Mouse (Mus musculus) limb, embryonic 13.5 days (tissue): Measurements from ENCODE around the gene Mrpl38. TPM values are rescaled to one million over a fixed set of nuclear protein-coding genes. Genes with fewer than 3 reads are reported as not detected.
A peak's percentile ranks its signal among the peaks of the same experiment; 100 is the strongest.

Experiments
- ATAC-seq: fragments of 200-750 bp; cut with Nextera tagmentation; 2 replicates; pipeline ENCODE4 v1.8.0; 2017; ENCODE audit warnings: low read depth, moderate number of reproducible peaks, moderate TSS enrichment; ENCODE audit not compliant: low FRiP score
- H3K27ac ChIP-seq: fragments of 300-500 bp; sonication (generic); 2 replicates; pipeline ENCODE4 v1.5.1; 2015; ENCODE audit warnings: inconsistent platforms, mild to moderate bottlenecking, moderate library complexity
- H3K27me3 ChIP-seq: fragments of 300-500 bp; sonication (generic); 2 replicates; pipeline ENCODE4 v1.6.1; 2015; ENCODE audit warnings: mild to moderate bottlenecking, inconsistent platforms
- H3K36me3 ChIP-seq: fragments of 300-500 bp; sonication (generic); 2 replicates; pipeline ENCODE4 v1.6.1; 2015; ENCODE audit warnings: inconsistent platforms, mild to moderate bottlenecking, moderate library complexity
- H3K4me1 ChIP-seq: fragments of 300-500 bp; sonication (generic); 2 replicates; pipeline ENCODE4 v1.6.1; 2015; ENCODE audit warnings: inconsistent platforms
- H3K4me2 ChIP-seq: fragments of 300-500 bp; sonication (generic); replicated peaks from 2 replicates; pipeline ENCODE4 v1.6.1; 2015; ENCODE audit warnings: inconsistent platforms, mild to moderate bottlenecking, moderate library complexity
- H3K4me3 ChIP-seq: fragments of 300-500 bp; sonication (generic); 2 replicates; pipeline ENCODE4 v1.5.1; 2015; ENCODE audit warnings: moderate library complexity, mild to moderate bottlenecking, inconsistent platforms
- H3K9ac ChIP-seq: fragments of 300-500 bp; sonication (generic); 2 replicates; pipeline ENCODE4 v1.6.1; 2015; ENCODE audit warnings: mild to moderate bottlenecking, inconsistent platforms
- H3K9me3 ChIP-seq: fragments of 300-500 bp; sonication (generic); 2 replicates; pipeline ENCODE4 v1.6.1; 2016; ENCODE audit warnings: inconsistent platforms
- WGBS: fragments of 180-500 bp; shearing (Covaris S2); methylation state at CpG from one replicate; pipeline ENCODE4 v1.1.7; 2015; 5-methylcytosine and 5-hydroxymethylcytosine counted together
- polyA plus RNA-seq: library from polyadenylated mRNA; unstranded; fragments of >200 nt; fragmentation: Nextera tagmentation; extraction: Ambion mirVana; gene quantifications from 2 replicates; pipeline ENCODE4 v1.2.1, GENCODE M21; 2015

The Mrpl38 gene
- polyA plus RNA-seq, 1 experiment from 2014 or later = 86.0 TPM

GRCm38 (mm10) chr11:116167232-116167631 is 28.6 kb upstream of the Mrpl38 start:
- H3K27ac ChIP-seq = peak overlapping the region; percentile 77
- H3K4me2 ChIP-seq = peak overlapping the region; percentile 84
- 9% methylated on average over 6 of the region's 6 CpGs for WGBS
- peaks cover 18% of the 10 kb centered on the region for H3K4me1 ChIP-seq
- peak overlapping the region; percentile 85 for H3K9ac ChIP-seq
- no peaks in the 10 kb centered on the region for H3K9me3 ChIP-seq
- no peaks in the 10 kb centered on the region for H3K27me3 ChIP-seq
- peaks cover 37% of the 10 kb centered on the region for H3K36me3 ChIP-seq
- ATAC-seq = no peak
- H3K4me3 ChIP-seq = peak overlapping the region; percentile 59

GRCm38 (mm10) chr11:116163002-116163401 is 24.3 kb upstream of the Mrpl38 start:
- H3K27me3 ChIP-seq = no peaks in the 10 kb centered on the region
- H3K9ac ChIP-seq = no peak overlapping the region
- no peaks in the 10 kb centered on the region for H3K9me3 ChIP-seq
- H3K36me3 ChIP-seq = peaks cover 67% of the 10 kb centered on the region
- H3K4me1 ChIP-seq = peaks cover 13% of the 10 kb centered on the region
- no peak for ATAC-seq
- no peak overlapping the region for H3K4me3 ChIP-seq
- no peak overlapping the region for H3K27ac ChIP-seq
- H3K4me2 ChIP-seq = no peak overlapping the region
- WGBS = 44% methylated on average over 9 of the region's 9 CpGs

DNA sequence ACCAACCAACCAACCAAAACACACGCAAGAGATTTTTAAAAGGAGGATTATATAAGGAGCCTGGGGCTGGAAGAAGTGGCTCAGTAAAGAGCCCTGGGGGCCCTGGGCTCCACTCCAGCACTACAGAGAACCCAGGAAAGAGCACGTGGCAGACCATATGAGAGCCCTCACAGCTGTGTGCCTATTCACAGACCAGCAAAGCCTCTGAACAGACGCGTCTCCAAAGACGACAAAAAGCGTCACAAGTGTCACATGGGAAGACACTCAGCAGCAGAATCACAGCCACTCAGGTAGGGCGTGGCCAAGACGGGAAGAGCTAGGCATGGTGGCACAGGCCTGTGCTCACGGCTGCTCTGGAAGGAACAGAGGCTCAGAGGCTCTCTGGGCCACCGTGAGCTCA is 23.5 kb upstream of the Mrpl38 start:
- WGBS = 75% methylated on average over 10 of the region's 10 CpGs
- Histone ChIP-seq H3K36me3 (peaks cover 76% of the 10 kb centered on the region), H3K27ac (no peak overlapping the region; the same call in 1 of the 2 replicates), H3K9me3 (no peaks in the 10 kb centered on the region), H3K4me2 (no peak overlapping the region), H3K4me1 (peaks cover 10% of the 10 kb centered on the region), H3K4me3 (no peak overlapping the region), H3K9ac (no peak overlapping the region), H3K27me3 (no peaks in the 10 kb centered on the region)
- ATAC-seq = no peak

DNA sequence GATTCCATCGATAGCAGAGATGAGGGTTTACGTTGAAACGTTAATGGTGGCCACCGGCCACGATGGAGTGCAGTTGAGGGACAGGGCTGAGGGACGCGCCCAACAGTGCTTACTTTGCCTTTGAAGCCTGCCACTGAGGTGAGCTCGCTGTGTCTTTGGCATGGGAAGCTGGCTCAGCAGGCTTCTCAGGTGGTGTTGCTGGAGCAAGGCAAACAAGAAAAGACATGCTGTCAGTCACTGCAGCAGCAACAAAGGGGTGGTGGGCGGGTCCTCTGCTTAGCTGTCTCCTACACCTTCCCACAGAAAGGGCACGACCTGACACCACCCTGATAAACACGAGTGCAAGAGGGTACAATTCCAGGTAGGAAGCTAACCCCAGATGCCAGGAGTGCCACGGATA is 22.6 kb upstream of the Mrpl38 start:
- peaks cover 84% of the 10 kb centered on the region for H3K36me3 ChIP-seq
- no peak overlapping the region for H3K4me3 ChIP-seq
- H3K4me1 ChIP-seq = peaks cover 2% of the 10 kb centered on the region
- no peaks in the 10 kb centered on the region for H3K27me3 ChIP-seq
- WGBS = 65% methylated on average over 12 of the region's 12 CpGs
- no peak for ATAC-seq
- H3K9ac ChIP-seq = peak overlapping the region; percentile 35; the same call in 1 of the 2 replicates
- H3K9me3 ChIP-seq = no peaks in the 10 kb centered on the region
- no peak overlapping the region for H3K4me2 ChIP-seq
- H3K27ac ChIP-seq = no peak overlapping the region

- no peak overlapping the region for H3K4me3 ChIP-seq
- no peak overlapping the region for H3K9ac ChIP-seq
- no peaks in the 10 kb centered on the region for H3K27me3 ChIP-seq
- no peak overlapping the region for H3K4me2 ChIP-seq
- H3K9me3 ChIP-seq = no peaks in the 10 kb centered on the region
- no peaks in the 10 kb centered on the region for H3K4me1 ChIP-seq
- WGBS = 100% methylated on average over 2 of the region's 2 CpGs
- H3K36me3 ChIP-seq = peaks cover 100% of the 10 kb centered on the region
- H3K27ac ChIP-seq = no peak overlapping the region
- no peak for ATAC-seq
Observed at GRCm38 (mm10) chr11:116150960-116151359, 12.3 kb upstream of the Mrpl38 start.

DNA sequence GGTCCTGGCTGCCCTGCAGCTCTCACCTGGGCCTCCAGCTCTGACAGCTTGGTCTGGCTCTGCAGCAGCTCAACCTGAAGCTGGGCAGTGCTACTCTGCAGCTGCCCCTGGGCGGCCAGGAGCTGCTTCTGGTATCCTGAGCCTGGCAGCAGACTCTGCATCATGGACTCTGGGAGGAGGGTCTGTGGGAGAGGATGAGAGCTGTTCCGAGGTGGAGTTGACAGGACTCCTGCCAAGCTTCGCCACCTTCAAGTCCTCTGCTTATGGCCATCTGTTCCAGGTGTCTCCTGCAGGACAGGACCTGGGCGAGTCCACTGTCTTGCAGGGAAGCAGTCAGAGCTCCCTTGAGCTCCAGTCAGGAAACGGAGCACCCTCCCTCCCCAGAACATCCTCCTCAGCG is 10.7 kb upstream of the Mrpl38 start:
- WGBS = 77% methylated on average over 6 of the region's 6 CpGs
- ATAC-seq = no peak
- Histone ChIP-seq H3K27me3 (no peaks in the 10 kb centered on the region), H3K27ac (no peak overlapping the region), H3K4me1 (no peaks in the 10 kb centered on the region), H3K4me3 (no peak overlapping the region), H3K9me3 (no peaks in the 10 kb centered on the region), H3K4me2 (no peak overlapping the region), H3K9ac (no peak overlapping the region), H3K36me3 (peaks cover 100% of the 10 kb centered on the region)

- Histone ChIP-seq H3K36me3 (peaks cover 100% of the 10 kb centered on the region), H3K4me1 (no peaks in the 10 kb centered on the region), H3K27me3 (no peaks in the 10 kb centered on the region), H3K9me3 (no peaks in the 10 kb centered on the region), H3K9ac (no peak overlapping the region), H3K4me2 (no peak overlapping the region), H3K27ac (no peak overlapping the region), H3K4me3 (no peak overlapping the region)
- ATAC-seq = no peak
- 50% methylated on average over 20 of the region's 20 CpGs for WGBS
Observed at GRCm38 (mm10) chr11:116148761-116149221, 10.1 kb upstream of the Mrpl38 start.

DNA sequence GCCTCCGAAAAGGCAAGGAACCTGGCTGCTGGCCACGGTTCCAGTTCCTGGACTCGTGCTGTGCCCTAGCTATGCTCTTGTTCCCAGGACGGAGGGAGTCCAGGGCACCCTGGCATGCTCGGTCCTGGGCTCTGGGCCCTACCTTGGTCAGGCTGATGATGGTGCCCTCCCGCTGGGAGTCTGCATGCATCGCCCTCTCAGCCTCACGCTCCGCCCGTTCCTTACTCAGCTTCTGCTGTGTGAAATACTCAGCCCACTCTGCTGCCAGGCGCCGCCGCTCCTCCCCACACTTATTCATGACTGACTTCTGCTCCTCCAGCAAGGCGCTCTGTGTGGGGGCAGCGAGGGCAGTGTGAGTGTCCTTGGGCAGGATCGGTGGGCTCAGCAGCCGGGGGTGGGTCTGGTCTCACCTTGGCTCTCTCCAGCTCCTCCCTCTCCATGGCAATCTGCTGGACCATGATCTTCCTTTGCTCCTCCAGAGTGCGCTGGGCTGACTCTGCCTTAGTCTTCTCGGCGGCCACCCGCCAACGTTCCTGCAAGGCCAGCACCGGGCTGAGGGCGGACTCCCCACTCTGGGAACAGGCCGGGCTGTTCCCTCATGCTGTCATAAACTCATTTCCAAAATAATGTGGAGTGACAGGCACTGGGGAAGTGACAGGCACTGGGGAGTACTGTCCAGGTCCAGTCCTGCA is 7.8 kb upstream of the Mrpl38 start:
- no peaks in the 10 kb centered on the region for H3K4me1 ChIP-seq
- no peak overlapping the region for H3K4me2 ChIP-seq
- no peak overlapping the region for H3K4me3 ChIP-seq
- no peak for ATAC-seq
- no peaks in the 10 kb centered on the region for H3K27me3 ChIP-seq
- H3K27ac ChIP-seq = no peak overlapping the region; the same call in 1 of the 2 replicates
- WGBS = 74% methylated on average over 25 of the region's 25 CpGs
- no peaks in the 10 kb centered on the region for H3K9me3 ChIP-seq
- H3K36me3 ChIP-seq = peaks cover 99% of the 10 kb centered on the region
- no peak overlapping the region for H3K9ac ChIP-seq

- WGBS = 63% methylated on average over 18 of the region's 18 CpGs
- Histone ChIP-seq H3K27me3 (no peaks in the 10 kb centered on the region), H3K4me1 (no peaks in the 10 kb centered on the region), H3K4me2 (no peak overlapping the region), H3K36me3 (peaks cover 95% of the 10 kb centered on the region), H3K9ac (0 out of 2 replicates have a peak overlapping the region, but pooled peaks have one; percentile 21), H3K27ac (no peak overlapping the region), H3K9me3 (no peaks in the 10 kb centered on the region), H3K4me3 (no peak overlapping the region)
- ATAC-seq = no peak
Observed at GRCm38 (mm10) chr11:116145481-116146293, 7.0 kb upstream of the Mrpl38 start.

- Histone ChIP-seq H3K4me3 (no peak overlapping the region), H3K9ac (no peak overlapping the region), H3K36me3 (peaks cover 73% of the 10 kb centered on the region), H3K9me3 (no peaks in the 10 kb centered on the region), H3K27me3 (no peaks in the 10 kb centered on the region), H3K4me1 (peaks cover 7% of the 10 kb centered on the region), H3K27ac (no peak overlapping the region), H3K4me2 (no peak overlapping the region)
- ATAC-seq = no peak
- WGBS = 88% methylated on average over 3 of the region's 3 CpGs
Observed at GRCm38 (mm10) chr11:116143468-116143867, 4.8 kb upstream of the Mrpl38 start.

- WGBS = 71% methylated on average over 10 of the region's 10 CpGs
Observed at GRCm38 (mm10) chr11:116142211-116142991, 3.7 kb upstream of the Mrpl38 start.

GRCm38 (mm10) chr11:116138096-116138467 is 586 bp downstream of the Mrpl38 start:
- Histone ChIP-seq H3K36me3 (peaks cover 49% of the 10 kb centered on the region), H3K9ac (peak overlapping the region; percentile 84), H3K27me3 (no peaks in the 10 kb centered on the region), H3K4me3 (peak overlapping the region; percentile 92), H3K4me1 (peaks cover 21% of the 10 kb centered on the region), H3K4me2 (peak overlapping the region; percentile 77), H3K27ac (peak overlapping the region; percentile 79), H3K9me3 (no peaks in the 10 kb centered on the region)
- ATAC-seq = no peak
- WGBS = 1% methylated on average over 20 of the region's 20 CpGs

More at GRCm38 (mm10) chr11:116142211-116142991, 3.7 kb upstream of the Mrpl38 start:
- ATAC-seq = no peak
- H3K4me1 ChIP-seq = peaks cover 15% of the 10 kb centered on the region
- no peak overlapping the region for H3K9ac ChIP-seq
- H3K4me2 ChIP-seq = no peak overlapping the region
- peaks cover 62% of the 10 kb centered on the region for H3K36me3 ChIP-seq
- no peaks in the 10 kb centered on the region for H3K9me3 ChIP-seq
- no peaks in the 10 kb centered on the region for H3K27me3 ChIP-seq
- no peak overlapping the region; the same call in 1 of the 2 replicates for H3K27ac ChIP-seq
- no peak overlapping the region for H3K4me3 ChIP-seq
